Mouse (Mus musculus): ENCODE data around the gene Mat2a. TPM values are rescaled to one million over a fixed set of nuclear protein-coding genes. Genes with fewer than 3 reads are reported as not detected.

Gene Mat2a
- polyA plus RNA-seq (2012; rRNA removed) = 187 and 200 TPM in 2 replicates

DNA sequence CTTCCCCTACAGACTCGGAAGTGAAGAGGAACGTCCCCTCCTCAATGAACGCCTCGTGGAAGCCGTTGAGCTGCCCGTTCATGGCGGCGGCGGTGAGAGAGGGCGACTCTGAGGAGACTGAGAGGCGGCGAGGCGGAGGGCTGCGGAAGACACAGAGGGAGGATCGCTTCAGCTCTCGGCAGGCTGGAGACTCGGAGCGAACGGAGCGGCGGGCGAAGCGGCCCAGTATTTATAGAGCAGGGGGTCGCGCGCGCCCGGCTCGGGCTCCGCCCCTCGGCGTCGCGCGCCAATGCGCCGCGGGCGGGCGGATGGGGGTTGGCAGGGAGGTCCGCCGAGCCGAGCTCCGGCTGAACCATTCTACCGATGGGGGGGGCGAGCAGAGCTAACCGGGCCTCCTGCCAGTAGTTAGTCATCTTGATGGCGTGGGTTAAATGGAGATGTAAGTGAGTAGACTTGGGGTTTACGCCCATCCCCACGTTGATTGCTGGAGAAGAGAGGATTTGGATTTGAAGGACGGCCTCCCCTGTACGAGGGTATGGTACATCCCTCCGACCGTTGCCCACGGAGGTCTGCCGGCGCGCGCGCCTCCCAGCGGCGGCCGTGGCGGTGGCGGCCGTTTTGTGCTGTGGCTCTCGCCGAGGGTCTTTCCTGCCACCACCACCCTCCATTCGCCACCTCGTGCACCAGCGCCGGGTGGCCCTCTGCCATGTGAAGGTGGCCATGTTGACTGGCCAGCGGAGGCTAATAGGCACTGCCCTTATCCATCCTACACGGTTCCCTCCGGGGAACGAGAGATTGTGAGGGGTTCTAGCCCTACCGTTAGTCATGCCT, at the start of gene Mat2a:
Gene Mat2a (minus strand): TSS at position 204 of the 831 bp plus-strand sequence.
- Histone ChIP-seq H3K27ac (ENCODE audit: insufficient read depth, low read length) (peak within 1 kb of the TSS; percentile 95), H3K4me1 (ENCODE audit: control insufficient read depth, insufficient read depth, low read length) (no peaks in the 10 kb centered on the region; the same call in 1 of the 2 replicates), H3K27me3 (ENCODE audit: control insufficient read depth, insufficient read depth, low read length) (no peaks in the 10 kb centered on the region), H3K4me3 (replicated peaks; ENCODE audit: insufficient read depth, low read depth, low read length) (peak within 1 kb of the TSS; percentile 72)
- DNase-seq = peak; percentile 92 to 97
- TF ChIP-seq POLR2A (IDR thresholded peaks at IDR 0.05; ENCODE audit: borderline replicate concordance, insufficient read depth, low read length) = peak; percentile 93
- peak; percentile 62; the same call in 1 of the 2 replicates for TF ChIP-seq CTCF (IDR thresholded peaks at IDR 0.05; ENCODE audit: borderline replicate concordance, insufficient read depth, low read depth, low read length)
- WGBS = under 1% methylated on average over 77 of the region's 77 CpGs

DNA sequence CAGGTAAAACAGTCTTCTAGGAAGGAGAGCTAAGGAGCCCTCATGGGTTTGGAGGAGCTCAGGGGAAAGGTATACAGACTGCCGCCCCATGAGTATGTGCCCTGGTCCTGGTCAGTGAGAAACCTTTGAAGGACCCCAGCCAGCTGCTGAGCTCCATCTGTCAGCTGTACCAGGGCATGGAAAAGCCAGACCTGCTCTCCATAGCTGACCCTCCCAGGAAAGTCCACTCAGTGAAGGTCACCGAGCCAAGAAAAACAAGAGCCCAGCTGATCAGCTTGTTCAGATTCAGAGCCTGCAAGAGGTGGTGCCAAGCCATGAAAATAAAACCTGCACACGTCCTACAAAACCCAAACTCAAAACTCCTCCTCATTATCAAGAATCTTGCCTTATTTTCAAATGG, 49.5 kb upstream of the Mat2a start:
- no peak overlapping the region for H3K4me3 ChIP-seq (replicated peaks; ENCODE audit: insufficient read depth, low read depth, low read length)
- no peaks in the 10 kb centered on the region for H3K4me1 ChIP-seq (ENCODE audit: control insufficient read depth, insufficient read depth, low read length)
- no peak for DNase-seq
- TF ChIP-seq POLR2A (IDR thresholded peaks at IDR 0.05; ENCODE audit: borderline replicate concordance, insufficient read depth, low read length) (no peak), CTCF (IDR thresholded peaks at IDR 0.05; ENCODE audit: borderline replicate concordance, insufficient read depth, low read depth, low read length) (no peak)
- no peak overlapping the region for H3K27ac ChIP-seq (ENCODE audit: insufficient read depth, low read length)
- no peaks in the 10 kb centered on the region for H3K27me3 ChIP-seq (ENCODE audit: control insufficient read depth, insufficient read depth, low read length)
- 59% methylated on average over 3 of the region's 3 CpGs for WGBS

DNA sequence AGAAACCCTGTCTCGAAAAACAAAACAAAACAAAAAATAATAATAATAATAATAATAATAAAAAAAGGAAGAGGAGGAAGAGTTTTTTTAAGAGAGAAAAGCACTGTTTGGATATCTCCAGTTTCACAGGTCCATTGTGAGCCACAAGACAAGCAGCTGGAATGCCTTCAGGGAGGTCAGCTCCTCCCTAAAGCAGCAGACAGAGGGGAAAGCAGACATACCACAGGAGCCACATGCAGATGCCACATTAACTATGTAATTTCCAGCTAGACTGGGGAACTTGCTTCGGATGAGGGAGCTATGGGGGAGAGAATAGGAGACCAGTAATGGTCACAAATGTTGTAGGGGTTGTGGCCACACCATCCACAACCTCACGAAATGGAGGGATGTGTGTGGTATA, 47.9 kb upstream of the Mat2a start:
- DNase-seq = no peak
- TF ChIP-seq POLR2A (IDR thresholded peaks at IDR 0.05; ENCODE audit: borderline replicate concordance, insufficient read depth, low read length) = no peak
- no peak for TF ChIP-seq CTCF (IDR thresholded peaks at IDR 0.05; ENCODE audit: borderline replicate concordance, insufficient read depth, low read depth, low read length)
- Histone ChIP-seq H3K4me1 (ENCODE audit: control insufficient read depth, insufficient read depth, low read length) (no peaks in the 10 kb centered on the region), H3K27ac (ENCODE audit: insufficient read depth, low read length) (no peak overlapping the region), H3K4me3 (replicated peaks; ENCODE audit: insufficient read depth, low read depth, low read length) (no peak overlapping the region), H3K27me3 (ENCODE audit: control insufficient read depth, insufficient read depth, low read length) (no peaks in the 10 kb centered on the region)
- 69% methylated on average over 3 of the region's 3 CpGs for WGBS

DNA sequence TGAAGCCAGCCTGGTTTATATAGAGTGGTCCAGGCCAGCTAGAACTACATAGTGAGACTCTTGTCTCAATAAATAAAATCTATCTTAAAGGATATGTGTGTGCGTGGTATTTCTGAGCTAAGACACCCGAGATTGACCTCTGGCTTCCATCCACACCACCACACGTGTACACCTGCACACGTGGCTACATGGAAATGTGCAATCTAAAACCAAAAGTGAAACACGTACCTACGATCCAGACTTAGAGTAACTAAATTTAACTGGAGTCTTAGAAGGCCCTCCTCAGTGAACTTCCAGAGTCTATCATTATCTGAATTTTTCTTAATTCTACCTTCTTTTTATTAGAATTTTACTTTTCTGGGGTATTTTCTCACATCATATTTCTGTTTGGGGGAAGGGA, 46.9 kb upstream of the Mat2a start:
- TF ChIP-seq CTCF (IDR thresholded peaks at IDR 0.05; ENCODE audit: borderline replicate concordance, insufficient read depth, low read depth, low read length) (no peak), POLR2A (IDR thresholded peaks at IDR 0.05; ENCODE audit: borderline replicate concordance, insufficient read depth, low read length) (no peak)
- no peak for DNase-seq
- Histone ChIP-seq H3K4me1 (ENCODE audit: control insufficient read depth, insufficient read depth, low read length) (no peaks in the 10 kb centered on the region), H3K4me3 (replicated peaks; ENCODE audit: insufficient read depth, low read depth, low read length) (no peak overlapping the region), H3K27me3 (ENCODE audit: control insufficient read depth, insufficient read depth, low read length) (no peaks in the 10 kb centered on the region), H3K27ac (ENCODE audit: insufficient read depth, low read length) (no peak overlapping the region)
- WGBS = 88% methylated on average over 6 of the region's 6 CpGs

DNA sequence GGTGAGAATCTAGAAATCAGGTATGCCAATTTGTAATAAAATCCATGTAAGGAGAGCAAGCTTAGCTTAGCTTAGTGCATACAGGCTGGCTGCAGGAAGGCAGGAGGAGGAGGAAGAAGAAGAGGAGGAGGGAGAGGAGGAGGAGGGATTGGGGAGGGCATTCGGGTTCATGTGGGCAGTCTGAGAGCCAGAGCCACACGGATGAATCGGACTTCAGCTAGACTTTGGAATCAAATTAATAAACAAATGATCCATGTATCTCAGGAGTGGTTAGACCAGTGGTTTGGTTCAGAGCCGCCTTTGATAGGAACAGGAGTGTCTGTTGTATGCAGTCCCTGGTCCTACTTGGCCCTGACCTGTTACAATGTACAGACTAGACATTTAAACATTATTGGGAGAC, 45.5 kb upstream of the Mat2a start:
- Histone ChIP-seq H3K27me3 (ENCODE audit: control insufficient read depth, insufficient read depth, low read length) (no peaks in the 10 kb centered on the region), H3K27ac (ENCODE audit: insufficient read depth, low read length) (no peak overlapping the region), H3K4me3 (replicated peaks; ENCODE audit: insufficient read depth, low read depth, low read length) (no peak overlapping the region), H3K4me1 (ENCODE audit: control insufficient read depth, insufficient read depth, low read length) (no peaks in the 10 kb centered on the region)
- 61% methylated on average over 4 of the region's 4 CpGs for WGBS
- no peak for DNase-seq
- TF ChIP-seq POLR2A (IDR thresholded peaks at IDR 0.05; ENCODE audit: borderline replicate concordance, insufficient read depth, low read length) = no peak
- no peak for TF ChIP-seq CTCF (IDR thresholded peaks at IDR 0.05; ENCODE audit: borderline replicate concordance, insufficient read depth, low read depth, low read length)

DNA sequence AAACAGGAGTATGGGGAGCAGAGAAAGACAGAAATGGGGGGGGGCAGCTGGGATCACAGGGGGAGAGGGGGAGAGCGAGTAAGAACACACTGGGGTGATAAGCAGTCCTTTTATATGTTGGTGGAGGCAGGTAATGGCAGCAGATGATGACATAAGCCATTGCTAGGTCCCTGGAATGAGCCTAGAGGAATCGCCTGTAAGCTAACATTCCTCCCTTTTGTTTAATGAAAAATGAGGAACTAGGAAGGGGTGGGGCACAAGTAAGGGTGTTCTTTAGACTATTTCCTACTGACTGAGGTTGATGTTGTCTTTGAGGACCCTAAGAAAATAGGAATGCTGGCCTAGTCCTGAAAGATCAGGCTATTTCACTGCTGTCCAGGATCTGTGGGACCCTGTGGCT, 42.8 kb upstream of the Mat2a start:
- Histone ChIP-seq H3K4me3 (replicated peaks; ENCODE audit: insufficient read depth, low read depth, low read length) (no peak overlapping the region), H3K4me1 (ENCODE audit: control insufficient read depth, insufficient read depth, low read length) (no peaks in the 10 kb centered on the region), H3K27me3 (ENCODE audit: control insufficient read depth, insufficient read depth, low read length) (no peaks in the 10 kb centered on the region), H3K27ac (ENCODE audit: insufficient read depth, low read length) (no peak overlapping the region)
- WGBS = 67% methylated on average over 2 of the region's 2 CpGs
- no peak for DNase-seq
- TF ChIP-seq CTCF (IDR thresholded peaks at IDR 0.05; ENCODE audit: borderline replicate concordance, insufficient read depth, low read depth, low read length) = no peak
- no peak for TF ChIP-seq POLR2A (IDR thresholded peaks at IDR 0.05; ENCODE audit: borderline replicate concordance, insufficient read depth, low read length)

DNA sequence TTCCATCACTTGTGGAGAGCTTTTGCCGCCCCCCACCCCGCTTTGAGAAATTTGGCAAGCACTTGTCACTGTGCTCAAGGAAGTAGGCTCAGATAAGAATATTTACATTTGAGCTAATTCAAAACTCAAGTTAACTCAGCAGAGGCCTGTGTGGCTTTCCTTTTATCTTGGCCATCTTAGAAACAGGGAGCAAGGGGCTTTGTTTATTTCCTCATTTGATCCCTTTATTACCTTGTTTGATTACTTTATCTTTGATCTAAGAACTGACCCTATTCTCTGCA, 41.0 kb upstream of the Mat2a start:
- WGBS = 90% methylated on average over 2 of the region's 2 CpGs
- Histone ChIP-seq H3K4me1 (ENCODE audit: control insufficient read depth, insufficient read depth, low read length) (no peaks in the 10 kb centered on the region), H3K27me3 (ENCODE audit: control insufficient read depth, insufficient read depth, low read length) (no peaks in the 10 kb centered on the region), H3K4me3 (replicated peaks; ENCODE audit: insufficient read depth, low read depth, low read length) (no peak overlapping the region), H3K27ac (ENCODE audit: insufficient read depth, low read length) (no peak overlapping the region)
- TF ChIP-seq POLR2A (IDR thresholded peaks at IDR 0.05; ENCODE audit: borderline replicate concordance, insufficient read depth, low read length) (no peak), CTCF (IDR thresholded peaks at IDR 0.05; ENCODE audit: borderline replicate concordance, insufficient read depth, low read depth, low read length) (no peak)
- DNase-seq = no peak
